Mouse (Mus musculus): ENCODE data around the gene Ube2o. TPM values are rescaled to one million over a fixed set of nuclear protein-coding genes. Genes with fewer than 3 reads are reported as not detected.

Ube2o gene
- polyA plus RNA-seq, 1 experiment from 2014 or later = 15.4 TPM

DNA sequence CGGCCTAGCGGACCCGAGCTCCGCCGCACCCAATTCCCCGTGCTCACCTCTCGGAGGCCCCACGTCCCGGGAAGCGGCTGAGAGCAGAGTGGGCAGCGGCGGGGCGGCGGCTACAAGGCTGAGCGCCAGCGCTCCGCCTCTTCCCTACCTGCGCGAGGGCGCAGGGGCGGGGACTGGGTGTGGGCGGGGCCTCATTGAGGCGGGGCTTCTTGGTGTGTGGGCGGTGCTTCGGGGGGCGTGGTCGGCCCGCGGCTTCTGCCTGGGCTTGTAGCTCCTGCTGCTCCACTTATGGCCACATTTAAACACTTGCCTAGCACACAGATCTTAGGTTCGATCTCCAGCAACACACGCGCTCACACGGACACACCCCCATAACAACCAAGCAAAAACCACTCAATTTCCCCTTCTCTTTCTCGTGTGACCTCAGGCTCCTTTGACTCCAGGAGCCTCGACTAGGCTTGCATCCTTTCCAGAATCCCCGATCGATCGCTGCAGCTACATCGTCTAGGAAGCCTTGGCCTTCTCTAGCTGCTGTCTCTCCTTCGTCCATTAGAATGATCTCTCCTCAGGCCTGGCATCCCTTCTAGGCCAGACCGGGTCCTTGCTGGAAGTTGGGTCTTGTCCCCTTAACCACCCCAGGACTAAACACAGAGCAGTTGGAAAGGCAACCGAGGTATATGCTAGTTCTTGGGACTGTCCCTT is 43.0 kb upstream of the Ube2o start:
- Histone ChIP-seq H3K4me3 (ENCODE audit: low read depth, low read length) (peak overlapping the region; percentile 61), H3K27ac (replicated peaks; ENCODE audit: low read depth, low read length) (no peak overlapping the region), H3K4me2 (ENCODE audit: low read depth, low read length) (peak overlapping the region; percentile 82), H3K27me3 (replicated peaks; ENCODE audit: control insufficient read depth, insufficient read depth, low read length) (peaks cover 3% of the 10 kb centered on the region; the same call in 1 of the 2 replicates), H3K9ac (ENCODE audit: low read depth, low read length) (peak overlapping the region; percentile 69), H3K4me1 (ENCODE audit: control insufficient read depth, insufficient read depth, low read length) (peaks cover 24% of the 10 kb centered on the region), H3K9me3 (ENCODE audit: control insufficient read depth, low read length) (no peaks in the 10 kb centered on the region), H3K36me3 (ENCODE audit: control insufficient read depth, insufficient read depth, low read length) (no peaks in the 10 kb centered on the region)
- WGBS = 28% methylated on average over 18 of the region's 42 CpGs
- peak; percentile 80 for DNase-seq (ENCODE audit: low spot score)
- ATAC-seq (ENCODE audit: low read depth) = peak; percentile 50

GRCm38 (mm10) chr11:116623281-116624124 is 42.3 kb upstream of the Ube2o start:
- H3K36me3 ChIP-seq (ENCODE audit: control insufficient read depth, insufficient read depth, low read length) = no peaks in the 10 kb centered on the region
- H3K27me3 ChIP-seq (replicated peaks; ENCODE audit: control insufficient read depth, insufficient read depth, low read length) = peaks cover 3% of the 10 kb centered on the region; the same call in 1 of the 2 replicates
- H3K27ac ChIP-seq (replicated peaks; ENCODE audit: low read depth, low read length) = no peak overlapping the region
- H3K4me1 ChIP-seq (ENCODE audit: control insufficient read depth, insufficient read depth, low read length) = peaks cover 24% of the 10 kb centered on the region
- no peaks in the 10 kb centered on the region for H3K9me3 ChIP-seq (ENCODE audit: control insufficient read depth, low read length)
- peak overlapping the region; percentile 69 for H3K9ac ChIP-seq (ENCODE audit: low read depth, low read length)
- ATAC-seq (ENCODE audit: low read depth) (peak; percentile 8), DNase-seq (ENCODE audit: low spot score) (no peak)
- H3K4me3 ChIP-seq (ENCODE audit: low read depth, low read length) = peak overlapping the region; percentile 61
- peak overlapping the region; percentile 82 for H3K4me2 ChIP-seq (ENCODE audit: low read depth, low read length)
- WGBS = 8% methylated on average over 23 of the region's 40 CpGs

DNA sequence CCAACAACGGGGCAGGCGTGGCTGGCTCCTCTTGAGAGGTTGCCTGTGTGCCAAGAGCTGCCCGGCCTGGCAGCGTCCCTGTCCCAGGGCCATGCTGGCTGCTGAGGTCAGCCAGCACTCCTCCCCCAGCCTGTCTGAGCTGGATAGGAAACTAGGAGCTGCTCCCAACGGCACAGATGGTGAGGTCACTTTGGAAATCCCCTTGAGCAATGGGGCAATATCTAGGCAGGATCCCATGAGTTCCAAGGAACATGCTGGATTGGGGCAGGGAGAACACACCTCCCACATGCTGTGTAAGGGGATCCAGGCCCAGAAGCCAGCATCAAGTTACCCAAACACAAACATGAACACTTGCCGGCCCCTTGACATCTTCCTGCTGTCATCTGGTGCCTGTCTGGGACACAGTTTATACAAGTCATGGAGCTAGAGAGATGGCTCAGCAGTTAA is 40.0 kb upstream of the Ube2o start:
- 22% methylated on average over 6 of the region's 6 CpGs for WGBS
- no peak overlapping the region for H3K4me2 ChIP-seq (ENCODE audit: low read depth, low read length)
- H3K4me3 ChIP-seq (ENCODE audit: low read depth, low read length) = no peak overlapping the region
- H3K27me3 ChIP-seq (replicated peaks; ENCODE audit: control insufficient read depth, insufficient read depth, low read length) = peaks cover 3% of the 10 kb centered on the region; the same call in 1 of the 2 replicates
- no peaks in the 10 kb centered on the region for H3K36me3 ChIP-seq (ENCODE audit: control insufficient read depth, insufficient read depth, low read length)
- ATAC-seq (ENCODE audit: low read depth) (peak; percentile 20; the same call in 1 of the 2 replicates), DNase-seq (ENCODE audit: low spot score) (peak; percentile 61)
- no peaks in the 10 kb centered on the region for H3K9me3 ChIP-seq (ENCODE audit: control insufficient read depth, low read length)
- 0 out of 2 replicates have a peak overlapping the region, but pooled peaks have one; percentile 32 for H3K9ac ChIP-seq (ENCODE audit: low read depth, low read length)
- H3K27ac ChIP-seq (replicated peaks; ENCODE audit: low read depth, low read length) = no peak overlapping the region
- peaks cover 24% of the 10 kb centered on the region for H3K4me1 ChIP-seq (ENCODE audit: control insufficient read depth, insufficient read depth, low read length)

GRCm38 (mm10) chr11:116620559-116621253 is 39.5 kb upstream of the Ube2o start:
- Histone ChIP-seq H3K9me3 (ENCODE audit: control insufficient read depth, low read length) (no peaks in the 10 kb centered on the region), H3K4me1 (ENCODE audit: control insufficient read depth, insufficient read depth, low read length) (peaks cover 24% of the 10 kb centered on the region), H3K36me3 (ENCODE audit: control insufficient read depth, insufficient read depth, low read length) (no peaks in the 10 kb centered on the region), H3K27ac (replicated peaks; ENCODE audit: low read depth, low read length) (no peak overlapping the region), H3K27me3 (replicated peaks; ENCODE audit: control insufficient read depth, insufficient read depth, low read length) (peaks cover 3% of the 10 kb centered on the region; the same call in 1 of the 2 replicates), H3K4me2 (ENCODE audit: low read depth, low read length) (no peak overlapping the region), H3K9ac (ENCODE audit: low read depth, low read length) (0 out of 2 replicates have a peak overlapping the region, but pooled peaks have one; percentile 32), H3K4me3 (ENCODE audit: low read depth, low read length) (no peak overlapping the region)
- no peak for DNase-seq (ENCODE audit: low spot score)
- no peak for ATAC-seq (ENCODE audit: low read depth)
- 81% methylated on average over 8 of the region's 10 CpGs for WGBS

- Histone ChIP-seq H3K36me3 (ENCODE audit: control insufficient read depth, insufficient read depth, low read length) (no peaks in the 10 kb centered on the region), H3K4me2 (ENCODE audit: low read depth, low read length) (no peak overlapping the region), H3K4me3 (ENCODE audit: low read depth, low read length) (no peak overlapping the region), H3K4me1 (ENCODE audit: control insufficient read depth, insufficient read depth, low read length) (peaks cover 24% of the 10 kb centered on the region), H3K9me3 (ENCODE audit: control insufficient read depth, low read length) (no peaks in the 10 kb centered on the region), H3K27me3 (replicated peaks; ENCODE audit: control insufficient read depth, insufficient read depth, low read length) (peaks cover 3% of the 10 kb centered on the region; the same call in 1 of the 2 replicates), H3K27ac (replicated peaks; ENCODE audit: low read depth, low read length) (no peak overlapping the region), H3K9ac (ENCODE audit: low read depth, low read length) (no peak overlapping the region)
- ATAC-seq (ENCODE audit: low read depth) = no peak
- peak; percentile 48 for DNase-seq (ENCODE audit: low spot score)
- WGBS = 32% methylated on average over 8 of the region's 9 CpGs
Observed at GRCm38 (mm10) chr11:116620073-116620472, 38.8 kb upstream of the Ube2o start.

GRCm38 (mm10) chr11:116619561-116619960 is 38.3 kb upstream of the Ube2o start:
- DNase-seq (ENCODE audit: low spot score) (no peak), ATAC-seq (ENCODE audit: low read depth) (no peak)
- Histone ChIP-seq H3K4me3 (ENCODE audit: low read depth, low read length) (no peak overlapping the region), H3K4me2 (ENCODE audit: low read depth, low read length) (no peak overlapping the region), H3K36me3 (ENCODE audit: control insufficient read depth, insufficient read depth, low read length) (no peaks in the 10 kb centered on the region), H3K27ac (replicated peaks; ENCODE audit: low read depth, low read length) (no peak overlapping the region), H3K9ac (ENCODE audit: low read depth, low read length) (no peak overlapping the region), H3K4me1 (ENCODE audit: control insufficient read depth, insufficient read depth, low read length) (peaks cover 22% of the 10 kb centered on the region), H3K27me3 (replicated peaks; ENCODE audit: control insufficient read depth, insufficient read depth, low read length) (peaks cover 3% of the 10 kb centered on the region; the same call in 1 of the 2 replicates), H3K9me3 (ENCODE audit: control insufficient read depth, low read length) (no peaks in the 10 kb centered on the region)
- 71% methylated on average over 8 of the region's 8 CpGs for WGBS

GRCm38 (mm10) chr11:116619156-116619555 is 37.9 kb upstream of the Ube2o start:
- no peak overlapping the region for H3K9ac ChIP-seq (ENCODE audit: low read depth, low read length)
- no peaks in the 10 kb centered on the region for H3K36me3 ChIP-seq (ENCODE audit: control insufficient read depth, insufficient read depth, low read length)
- H3K27me3 ChIP-seq (replicated peaks; ENCODE audit: control insufficient read depth, insufficient read depth, low read length) = 0 out of 2 replicates have a peak, but pooled peaks cover 3% of the 10 kb centered on the region
- no peaks in the 10 kb centered on the region for H3K9me3 ChIP-seq (ENCODE audit: control insufficient read depth, low read length)
- DNase-seq (ENCODE audit: low spot score) = no peak
- peaks cover 19% of the 10 kb centered on the region for H3K4me1 ChIP-seq (ENCODE audit: control insufficient read depth, insufficient read depth, low read length)
- no peak for ATAC-seq (ENCODE audit: low read depth)
- H3K4me2 ChIP-seq (ENCODE audit: low read depth, low read length) = no peak overlapping the region
- H3K4me3 ChIP-seq (ENCODE audit: low read depth, low read length) = no peak overlapping the region
- 74% methylated on average over 7 of the region's 7 CpGs for WGBS
- no peak overlapping the region for H3K27ac ChIP-seq (replicated peaks; ENCODE audit: low read depth, low read length)

GRCm38 (mm10) chr11:116618666-116619065 is 37.4 kb upstream of the Ube2o start:
- ATAC-seq (ENCODE audit: low read depth) (no peak), DNase-seq (ENCODE audit: low spot score) (no peak)
- peaks cover 19% of the 10 kb centered on the region for H3K4me1 ChIP-seq (ENCODE audit: control insufficient read depth, insufficient read depth, low read length)
- no peaks in the 10 kb centered on the region for H3K36me3 ChIP-seq (ENCODE audit: control insufficient read depth, insufficient read depth, low read length)
- H3K27me3 ChIP-seq (replicated peaks; ENCODE audit: control insufficient read depth, insufficient read depth, low read length) = 0 out of 2 replicates have a peak, but pooled peaks cover 3% of the 10 kb centered on the region
- WGBS = 85% methylated on average over 7 of the region's 7 CpGs
- H3K27ac ChIP-seq (replicated peaks; ENCODE audit: low read depth, low read length) = no peak overlapping the region
- H3K9ac ChIP-seq (ENCODE audit: low read depth, low read length) = no peak overlapping the region
- H3K4me3 ChIP-seq (ENCODE audit: low read depth, low read length) = no peak overlapping the region
- no peaks in the 10 kb centered on the region for H3K9me3 ChIP-seq (ENCODE audit: control insufficient read depth, low read length)
- no peak overlapping the region for H3K4me2 ChIP-seq (ENCODE audit: low read depth, low read length)
